Mouse (Mus musculus) intestine, postnatal 0 days (tissue): ENCODE results near the gene Snx18. TPM values are rescaled to one million over a fixed set of nuclear protein-coding genes. Genes with fewer than 3 reads are reported as not detected.

Source experiments
- ATAC-seq: fragments of 200-750 bp; cut with Nextera tagmentation; 2 replicates; pipeline ENCODE4 v1.8.0; 2017; ENCODE audit warnings: mild to moderate bottlenecking, moderate TSS enrichment, moderate library complexity
- H3K27ac ChIP-seq: fragments of 300-500 bp; sonication (generic); 2 replicates; pipeline ENCODE4 v1.5.1; 2014; ENCODE audit warnings: mild to moderate bottlenecking, low read depth, low read length, moderate library complexity
- H3K27me3 ChIP-seq: fragments of 300-500 bp; sonication (generic); replicated peaks from 2 replicates; pipeline ENCODE4 v1.6.1; 2014; ENCODE audit warnings: low read length, mixed read lengths; ENCODE audit not compliant: control insufficient read depth, insufficient read depth
- H3K36me3 ChIP-seq: fragments of 300-500 bp; sonication (generic); 2 replicates; pipeline ENCODE4 v1.6.1; 2014; ENCODE audit warnings: mild to moderate bottlenecking, moderate library complexity; ENCODE audit not compliant: control insufficient read depth, insufficient read depth
- H3K4me1 ChIP-seq: fragments of 300-500 bp; sonication (generic); replicated peaks from 2 replicates; pipeline ENCODE4 v1.6.1; 2014; ENCODE audit warnings: antibody characterized with exemption, low read length, mixed read lengths; ENCODE audit not compliant: control insufficient read depth, insufficient read depth
- H3K4me2 ChIP-seq: fragments of 300-500 bp; sonication (generic); replicated peaks from 2 replicates; pipeline ENCODE4 v1.6.1; 2014; ENCODE audit warnings: low read depth, mild to moderate bottlenecking, moderate library complexity
- H3K4me3 ChIP-seq: fragments of 300-500 bp; sonication (generic); 2 replicates; pipeline ENCODE4 v1.5.1; 2014; ENCODE audit warnings: low read depth, low read length
- H3K9ac ChIP-seq: fragments of 300-500 bp; sonication (generic); 2 replicates; pipeline ENCODE4 v1.6.1; 2014; ENCODE audit warnings: mild to moderate bottlenecking, low read depth, low read length
- H3K9me3 ChIP-seq: fragments of 300-500 bp; sonication (generic); 2 replicates; pipeline ENCODE4 v1.6.1; 2016; ENCODE audit warnings: mixed run types; ENCODE audit not compliant: control insufficient read depth
- CTCF ChIP-seq: sonication (generic); IDR thresholded peaks from 2 replicates; pipeline ENCODE4 v1.5.1; 2016; ENCODE audit warnings: low read depth, mild to moderate bottlenecking, control low read depth, antibody characterized with exemption, moderate library complexity
- WGBS: fragments of 180-500 bp; shearing (Covaris S2); extraction: QIAGEN DNeasy Blood & Tissue Kit; methylation state at CpG from one replicate; pipeline ENCODE4 v1.1.7; 2014; 5-methylcytosine and 5-hydroxymethylcytosine counted together
- polyA plus RNA-seq: library from polyadenylated mRNA; unstranded; fragments of >200 nt; fragmentation: Nextera tagmentation; extraction: Ambion mirVana; gene quantifications from 2 replicates; pipeline ENCODE4 v1.2.1, GENCODE M21; 2015

Snx18 gene
- polyA plus RNA-seq, 1 experiment from 2014 or later, result 13.2 TPM

DNA sequence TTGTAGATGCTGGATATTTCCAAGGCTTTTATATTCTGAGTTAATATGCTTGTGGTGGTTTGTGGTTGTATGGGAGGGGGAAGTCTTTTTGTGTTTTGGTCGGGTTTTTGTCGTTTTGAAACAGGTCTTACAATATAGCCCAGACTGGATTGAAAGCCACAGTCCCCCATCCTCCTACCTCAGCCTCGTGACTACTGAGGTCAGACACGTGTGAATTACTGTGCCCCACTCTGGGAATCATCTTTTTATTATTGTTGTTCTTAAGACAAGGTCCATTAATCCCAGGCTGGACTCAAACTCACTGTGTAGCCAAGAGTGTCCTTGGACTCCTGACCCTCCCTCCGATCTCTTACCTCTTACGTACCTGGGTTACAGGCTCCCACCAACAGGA is 38.0 kb downstream of the Snx18 start:
- no peak for ATAC-seq
- H3K4me3 ChIP-seq, result no peak overlapping the region
- no peaks in the 10 kb centered on the region for H3K27me3 ChIP-seq
- H3K9ac ChIP-seq, result no peak overlapping the region
- TF ChIP-seq CTCF, result no peak
- H3K4me1 ChIP-seq, result no peaks in the 10 kb centered on the region
- H3K9me3 ChIP-seq, result no peaks in the 10 kb centered on the region
- no peak overlapping the region for H3K4me2 ChIP-seq
- no peaks in the 10 kb centered on the region for H3K36me3 ChIP-seq
- no peak overlapping the region for H3K27ac ChIP-seq
- 69% methylated on average over 6 of the region's 6 CpGs for WGBS

GRCm38 (mm10) chr13:113579788-113580399 is 38.5 kb downstream of the Snx18 start:
- peak; percentile 25; the same call in 1 of the 2 replicates for ATAC-seq
- no peak overlapping the region for H3K27ac ChIP-seq

GRCm38 (mm10) chr13:113574232-113574631 is 44.1 kb downstream of the Snx18 start:
- ATAC-seq, result no peak
- no peak overlapping the region for H3K4me2 ChIP-seq

More at GRCm38 (mm10) chr13:113579788-113580399, 38.5 kb downstream of the Snx18 start:
- H3K4me1 ChIP-seq, result no peaks in the 10 kb centered on the region
- no peaks in the 10 kb centered on the region for H3K36me3 ChIP-seq
- no peaks in the 10 kb centered on the region for H3K9me3 ChIP-seq
- no peak overlapping the region for H3K4me3 ChIP-seq
- no peak overlapping the region for H3K9ac ChIP-seq
- H3K27me3 ChIP-seq, result no peaks in the 10 kb centered on the region
- H3K4me2 ChIP-seq, result no peak overlapping the region
- 30% methylated on average over 7 of the region's 7 CpGs for WGBS
- TF ChIP-seq CTCF, result no peak

DNA sequence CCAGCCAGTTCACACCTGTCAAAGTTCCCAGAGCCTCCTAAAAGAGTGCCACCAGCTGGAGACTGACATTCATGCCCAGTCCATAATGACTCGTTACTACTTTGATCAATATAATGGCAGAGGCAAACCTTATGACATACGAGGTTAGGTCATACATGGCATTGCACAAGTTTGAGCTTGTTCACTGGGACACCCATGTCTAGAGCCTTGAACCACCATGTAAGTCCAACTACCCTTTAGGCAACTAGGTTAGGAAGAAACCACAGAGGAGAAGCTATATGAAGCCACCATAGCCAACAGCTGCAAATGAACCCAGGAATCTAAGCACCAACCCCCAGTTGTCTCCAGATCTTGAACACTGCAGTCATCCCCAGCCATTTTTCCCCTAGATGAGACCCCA is 45.0 kb downstream of the Snx18 start:
- no peak overlapping the region for H3K4me3 ChIP-seq
- 89% methylated on average over 2 of the region's 2 CpGs for WGBS

More at GRCm38 (mm10) chr13:113574232-113574631, 44.1 kb downstream of the Snx18 start:
- H3K27me3 ChIP-seq, result no peaks in the 10 kb centered on the region
- no peaks in the 10 kb centered on the region for H3K36me3 ChIP-seq
- WGBS, result 82% methylated on average over 13 of the region's 13 CpGs
- H3K4me3 ChIP-seq, result no peak overlapping the region
- H3K4me1 ChIP-seq, result no peaks in the 10 kb centered on the region
- TF ChIP-seq CTCF, result no peak
- no peaks in the 10 kb centered on the region for H3K9me3 ChIP-seq
- H3K27ac ChIP-seq, result no peak overlapping the region
- no peak overlapping the region for H3K9ac ChIP-seq

GRCm38 (mm10) chr13:113572046-113572686 is 46.2 kb downstream of the Snx18 start:
- 79% methylated on average over 9 of the region's 9 CpGs for whole genome bisulfite sequencing
- ATAC-seq, result no peak
- no peak overlapping the region for H3K4me2 ChIP-seq
- no peak overlapping the region for H3K27ac ChIP-seq
- no peak overlapping the region for H3K9ac ChIP-seq
- TF ChIP-seq CTCF, result no peak
- H3K36me3 ChIP-seq, result no peaks in the 10 kb centered on the region
- no peak overlapping the region for H3K4me3 ChIP-seq
- no peaks in the 10 kb centered on the region for H3K4me1 ChIP-seq
- H3K9me3 ChIP-seq, result no peaks in the 10 kb centered on the region
- no peaks in the 10 kb centered on the region for H3K27me3 ChIP-seq

More for the DNA sequence above, 45.0 kb downstream of the Snx18 start:
- no peak for ATAC-seq
- H3K27me3 ChIP-seq, result no peaks in the 10 kb centered on the region
- no peak overlapping the region for H3K9ac ChIP-seq
- H3K4me1 ChIP-seq, result no peaks in the 10 kb centered on the region
- no peak for TF ChIP-seq CTCF
- no peaks in the 10 kb centered on the region for H3K36me3 ChIP-seq
- no peak overlapping the region for H3K4me2 ChIP-seq
- no peak overlapping the region for H3K27ac ChIP-seq
- no peaks in the 10 kb centered on the region for H3K9me3 ChIP-seq

GRCm38 (mm10) chr13:113569526-113569925 is 48.8 kb downstream of the Snx18 start:
- TF ChIP-seq CTCF, result no peak
- Histone ChIP-seq H3K9ac (no peak overlapping the region), H3K4me2 (no peak overlapping the region), H3K4me1 (no peaks in the 10 kb centered on the region), H3K36me3 (no peaks in the 10 kb centered on the region), H3K4me3 (no peak overlapping the region), H3K27ac (no peak overlapping the region), H3K9me3 (no peaks in the 10 kb centered on the region), H3K27me3 (no peaks in the 10 kb centered on the region)
- ATAC-seq, result no peak
- 27% methylated on average over 2 of the region's 2 CpGs for WGBS
